Mouse (Mus musculus) large intestine, adult 2 months (tissue): ENCODE measurements around the gene Lyrm2. TPM values are rescaled to one million over a fixed set of nuclear protein-coding genes. Genes with fewer than 3 reads are reported as not detected.

Source experiments
- DNase-seq: peaks from one replicate; pipeline ENCODE4 v3.0.0-alpha.2; 2012; ENCODE audit warnings: low read depth, low spot score
- WGBS: fragments of 180-500 bp; shearing (Covaris S2); methylation state at CpG from one replicate; pipeline ENCODE4 v1.1.7; 2018; 5-methylcytosine and 5-hydroxymethylcytosine counted together
- polyA plus RNA-seq: library from polyadenylated mRNA; depleted of rRNA; stranded (reverse); fragments of >200 nt; gene quantifications from 2 replicates; pipeline ENCODE4 v1.2.3, GENCODE M21; 2012; rRNA removed

Gene Lyrm2
- polyA plus RNA-seq, 1 experiment, result 6.0 TPM

DNA sequence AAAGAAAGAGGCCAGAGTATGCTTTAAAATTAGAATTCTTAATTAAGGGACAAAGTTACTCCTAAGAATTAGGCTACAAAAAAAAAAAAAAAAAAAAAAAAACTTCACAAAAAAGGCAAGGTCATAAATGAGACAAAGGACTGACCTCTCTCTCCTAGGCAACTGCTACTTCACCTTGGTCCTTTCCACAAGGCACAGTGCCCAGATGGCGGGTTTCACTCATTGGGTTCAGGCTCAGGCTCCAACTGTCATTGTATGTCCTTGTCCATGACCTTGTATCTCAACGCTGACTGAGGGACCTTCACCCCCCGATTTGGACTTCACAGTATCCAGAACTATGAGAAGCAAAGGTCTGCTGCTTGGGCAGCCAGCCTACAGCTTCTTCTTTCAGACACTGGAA, 38.3 kb downstream of the Lyrm2 start:
- DNase-seq, result no peak
- 89% methylated on average over 3 of the region's 3 CpGs for WGBS

Other genes with a start within 250 kb of the Lyrm2 start
- gene Gja10, start 197.5 kb upstream of the Lyrm2 start, polyA plus RNA-seq, result not detected in 2 replicates
- 0.66 and 1.5 TPM in 2 replicates for gene Casp8ap2, start 184.8 kb upstream of the Lyrm2 start, polyA plus RNA-seq
- gene Mdn1, start 143.1 kb upstream of the Lyrm2 start, polyA plus RNA-seq, result 3.6 and 5.2 TPM in 2 replicates
- 0.58 and 0.79 TPM in 2 replicates for gene Ankrd6, start 150.6 kb downstream of the Lyrm2 start, polyA plus RNA-seq
- gene Rragd, start 182.8 kb downstream of the Lyrm2 start, polyA plus RNA-seq, result 5.8 and 19.0 TPM in 2 replicates
- 17.4 and 24.9 TPM in 2 replicates for gene Ube2j1, start 231.2 kb downstream of the Lyrm2 start, polyA plus RNA-seq